Mouse (Mus musculus) liver, embryonic 11.5 days (tissue): ENCODE measurements around the gene Spdye4c. TPM values are rescaled to one million over a fixed set of nuclear protein-coding genes. Genes with fewer than 3 reads are reported as not detected.

Experiments
- ATAC-seq: fragments of 200-750 bp; cut with Nextera tagmentation; replicated peaks from 2 replicates; pipeline ENCODE4 v1.8.0; 2017; ENCODE audit warnings: moderate number of reproducible peaks, mild to moderate bottlenecking, moderate TSS enrichment, moderate library complexity; ENCODE audit not compliant: low FRiP score
- DNase-seq: peaks from one replicate; pipeline ENCODE4 v3.0.0-alpha.2; 2017; ENCODE audit warnings: low spot score
- H3K27ac ChIP-seq: fragments of 300-500 bp; sonication (generic); 2 replicates; pipeline ENCODE4 v1.5.1; 2014; ENCODE audit warnings: mild to moderate bottlenecking, low read depth, low read length, control low read depth
- H3K27me3 ChIP-seq: fragments of 300-500 bp; sonication (generic); replicated peaks from 2 replicates; pipeline ENCODE4 v1.6.1; 2014; ENCODE audit warnings: low read length, mixed read lengths; ENCODE audit not compliant: control insufficient read depth, insufficient read depth
- H3K36me3 ChIP-seq: fragments of 300-500 bp; sonication (generic); 2 replicates; pipeline ENCODE4 v1.6.1; 2014; ENCODE audit warnings: mild to moderate bottlenecking, low read length, moderate library complexity, mixed read lengths; ENCODE audit not compliant: control insufficient read depth, insufficient read depth
- H3K4me1 ChIP-seq: fragments of 300-500 bp; sonication (generic); replicated peaks from 2 replicates; pipeline ENCODE4 v1.6.1; 2014; ENCODE audit warnings: low read length, mixed read lengths; ENCODE audit not compliant: control insufficient read depth, insufficient read depth
- H3K4me2 ChIP-seq: fragments of 300-500 bp; sonication (generic); 2 replicates; pipeline ENCODE4 v1.6.1; 2014; ENCODE audit warnings: mild to moderate bottlenecking, control low read depth, moderate library complexity
- H3K4me3 ChIP-seq: fragments of 300-500 bp; sonication (generic); 2 replicates; pipeline ENCODE4 v1.5.1; 2014; ENCODE audit warnings: low read depth, low read length, control low read depth
- H3K9ac ChIP-seq: fragments of 300-500 bp; sonication (generic); 2 replicates; pipeline ENCODE4 v1.6.1; 2014; ENCODE audit warnings: low read depth, low read length, control low read depth
- H3K9me3 ChIP-seq: fragments of 300-500 bp; sonication (generic); 2 replicates; pipeline ENCODE4 v1.6.1; 2016; ENCODE audit warnings: low read length, inconsistent platforms, mixed read lengths; ENCODE audit not compliant: control insufficient read depth
- WGBS: fragments of 180-500 bp; shearing (Covaris S2); extraction: QIAGEN DNeasy Blood & Tissue Kit; methylation state at CpG from one replicate; pipeline ENCODE4 v1.1.7; 2014; 5-methylcytosine and 5-hydroxymethylcytosine counted together
- polyA plus RNA-seq: library from polyadenylated mRNA; unstranded; fragments of >200 nt; fragmentation: Nextera tagmentation; extraction: Ambion mirVana; gene quantifications from 2 replicates; pipeline ENCODE4 v1.2.1, GENCODE M21; 2014

The Spdye4c gene
- polyA plus RNA-seq, 1 experiment from 2014 or later, result not detected

GRCm38 (mm10) chr2:128615366-128615765 is 24.4 kb downstream of the Spdye4c start:
- no peaks in the 10 kb centered on the region for H3K9me3 ChIP-seq
- no peaks in the 10 kb centered on the region for H3K4me1 ChIP-seq
- no peak overlapping the region for H3K27ac ChIP-seq
- peaks cover 55% of the 10 kb centered on the region for H3K36me3 ChIP-seq
- no peaks in the 10 kb centered on the region for H3K27me3 ChIP-seq
- no peak overlapping the region for H3K4me2 ChIP-seq
- ATAC-seq (no peak), DNase-seq (no peak)
- H3K9ac ChIP-seq, result no peak overlapping the region
- WGBS, result 87% methylated on average over 4 of the region's 4 CpGs
- no peak overlapping the region for H3K4me3 ChIP-seq

- no peak overlapping the region for H3K4me3 ChIP-seq
- WGBS, result 96% methylated on average over 1 of the region's 1 CpGs
- no peak overlapping the region for H3K27ac ChIP-seq
- H3K36me3 ChIP-seq, result peaks cover 53% of the 10 kb centered on the region
- DNase-seq (no peak), ATAC-seq (no peak)
- H3K9me3 ChIP-seq, result no peaks in the 10 kb centered on the region
- H3K4me1 ChIP-seq, result no peaks in the 10 kb centered on the region
- H3K27me3 ChIP-seq, result no peaks in the 10 kb centered on the region
- H3K9ac ChIP-seq, result no peak overlapping the region
- H3K4me2 ChIP-seq, result no peak overlapping the region
Measured at GRCm38 (mm10) chr2:128620578-128620977, 29.6 kb downstream of the Spdye4c start.

Other genes with a start within 250 kb of the Spdye4c start
- gene Anapc1, start 96.2 kb downstream of the Spdye4c start, polyA plus RNA-seq, result 88.6 and 98.9 TPM in 2 replicates
- gene Mertk, start 107.7 kb downstream of the Spdye4c start, polyA plus RNA-seq, result 4.9 and 6.6 TPM in 2 replicates
- 15.5 and 16.0 TPM in 2 replicates for gene Tmem87b, start 226.9 kb downstream of the Spdye4c start, polyA plus RNA-seq